Mouse (Mus musculus) mature B cell (primary cell): ENCODE results near the gene Sdk2.

ENCODE experiments used
- in situ Hi-C: fragments of 300-500 bp; cut with MboI; formaldehyde crosslinking; loops from 2 replicates; pipeline ENCODE4 v1.14.3; 2019

The Sdk2 gene

DNA sequence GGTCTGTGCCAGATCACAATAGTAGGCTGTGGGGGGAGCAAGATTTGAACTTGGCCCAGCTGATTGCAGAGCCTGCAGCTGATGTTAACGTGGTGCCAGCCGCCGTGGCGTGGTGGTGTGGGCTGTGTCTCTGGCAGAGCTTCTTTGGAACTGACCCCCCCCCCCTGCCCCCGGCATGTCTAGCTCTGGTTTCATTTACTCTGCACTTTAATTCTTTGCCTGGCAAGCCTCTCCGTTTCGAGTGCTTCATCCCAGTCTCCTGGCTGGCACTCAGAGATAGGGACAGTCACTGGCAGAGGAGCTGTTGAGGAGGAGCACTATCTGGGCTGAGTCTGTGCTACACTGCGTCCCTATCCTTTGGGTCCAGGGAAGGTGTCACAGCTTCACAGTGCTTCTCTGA lies 75.0 kb downstream of the Sdk2 start:
- in situ Hi-C loops = no loop called here

DNA sequence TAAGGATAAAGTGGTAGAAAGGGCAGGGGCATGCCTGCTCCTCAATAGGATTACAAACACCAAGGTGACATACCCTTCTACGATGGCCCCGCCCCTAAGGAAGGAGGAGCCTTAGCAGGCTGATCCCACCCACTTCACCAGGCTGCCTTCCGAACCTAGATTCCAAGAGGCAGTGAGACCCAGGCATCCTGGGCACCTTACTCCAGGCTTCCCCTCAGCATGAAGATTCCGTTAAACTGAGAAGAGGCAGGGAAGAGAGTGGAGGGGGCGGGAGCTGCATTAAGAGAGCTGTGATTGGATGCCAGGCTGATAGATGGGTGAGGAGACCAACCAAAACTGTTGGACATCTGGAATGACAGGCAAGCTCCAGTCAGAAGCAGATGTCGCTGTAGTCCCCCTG lies 76.4 kb downstream of the Sdk2 start:
- in situ Hi-C loops = no loop called here

DNA sequence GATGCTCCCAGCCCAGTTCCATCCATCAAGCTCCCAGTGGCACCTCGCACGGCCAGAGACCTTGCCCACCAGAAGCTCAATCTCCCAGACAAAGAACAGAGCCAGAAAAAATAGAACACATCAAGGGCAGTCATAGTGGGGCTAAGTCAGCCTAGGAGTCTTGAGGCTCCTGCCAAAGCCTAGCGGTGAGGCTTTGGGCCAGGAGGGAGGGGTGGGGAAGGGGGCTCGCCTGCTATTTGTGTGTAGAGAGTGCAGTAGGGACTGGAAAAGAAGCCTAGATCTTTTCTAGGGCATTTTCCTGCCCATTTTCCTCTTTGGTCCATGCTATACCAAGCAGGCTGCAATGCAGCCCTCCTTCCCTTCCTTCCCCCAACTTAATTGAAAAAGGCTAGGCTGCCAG lies 76.8 kb downstream of the Sdk2 start:
- in situ Hi-C loops = no loop called here

DNA sequence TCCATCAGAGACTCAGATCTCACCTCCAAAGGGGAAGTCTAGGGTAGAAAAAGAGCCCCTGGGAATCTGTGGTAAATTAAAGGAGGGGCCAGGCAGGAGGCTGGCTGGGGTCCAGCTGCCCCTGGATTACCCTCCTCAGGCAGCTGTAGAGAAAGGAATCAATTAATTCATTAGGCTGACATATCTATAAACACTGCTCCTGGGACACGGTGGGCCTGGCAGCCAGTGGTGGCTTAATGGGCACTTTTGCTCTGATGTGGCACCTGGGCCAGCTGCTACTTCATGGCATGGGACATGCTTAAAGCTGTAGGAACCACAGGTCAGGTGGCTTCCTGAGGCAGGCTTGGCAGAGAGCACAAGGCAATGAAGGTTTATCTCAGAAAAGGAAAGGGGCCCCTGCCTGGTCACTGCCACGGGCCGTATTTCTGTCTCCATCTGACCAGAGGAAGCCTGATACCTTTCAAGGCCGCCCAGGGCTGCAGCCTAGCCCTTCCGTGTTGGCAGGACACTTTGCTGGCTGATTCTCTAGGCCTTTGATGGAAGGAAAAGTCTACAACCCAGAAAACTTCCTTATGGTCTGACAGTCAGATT lies 80.9 kb downstream of the Sdk2 start:
- in situ Hi-C loops = no loop called here

DNA sequence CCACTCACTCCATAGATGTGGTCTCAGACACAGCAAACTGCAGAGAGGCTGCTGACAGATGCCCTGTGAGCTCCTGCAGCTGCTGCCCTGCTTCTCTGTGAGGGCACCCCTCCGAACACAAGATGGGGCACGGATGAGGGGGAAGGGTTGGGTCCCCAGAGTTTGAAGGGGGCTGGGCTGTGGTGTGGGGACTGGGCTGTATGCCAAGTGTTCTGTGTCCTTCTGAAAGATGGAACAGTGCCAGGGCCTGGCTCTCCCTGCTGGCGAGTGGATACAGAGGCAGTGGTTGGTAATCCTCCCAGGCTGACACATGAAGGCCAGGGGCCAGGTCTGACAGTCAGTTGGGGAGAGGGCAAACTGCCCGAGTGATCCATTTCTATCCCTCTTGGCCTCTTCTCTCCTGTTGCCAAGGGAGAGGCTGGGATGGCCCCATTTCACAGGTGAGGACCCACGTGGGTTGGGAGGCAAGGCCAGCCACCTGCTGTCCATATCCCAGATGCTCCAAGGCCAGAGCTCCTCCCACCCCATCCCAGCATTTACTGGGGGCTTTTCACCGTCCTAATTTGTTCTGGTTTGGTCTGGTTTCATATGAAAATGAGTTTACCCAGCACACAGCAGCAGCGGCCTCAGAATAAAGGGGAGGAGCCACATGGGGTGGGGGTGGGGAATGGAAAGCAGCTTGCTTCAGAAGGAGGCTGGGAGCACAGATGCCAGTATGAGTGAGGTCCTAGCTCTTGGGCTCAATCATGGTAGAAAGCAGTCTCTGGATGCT lies 84.9 kb downstream of the Sdk2 start:
- in situ Hi-C loops = no loop called here

DNA sequence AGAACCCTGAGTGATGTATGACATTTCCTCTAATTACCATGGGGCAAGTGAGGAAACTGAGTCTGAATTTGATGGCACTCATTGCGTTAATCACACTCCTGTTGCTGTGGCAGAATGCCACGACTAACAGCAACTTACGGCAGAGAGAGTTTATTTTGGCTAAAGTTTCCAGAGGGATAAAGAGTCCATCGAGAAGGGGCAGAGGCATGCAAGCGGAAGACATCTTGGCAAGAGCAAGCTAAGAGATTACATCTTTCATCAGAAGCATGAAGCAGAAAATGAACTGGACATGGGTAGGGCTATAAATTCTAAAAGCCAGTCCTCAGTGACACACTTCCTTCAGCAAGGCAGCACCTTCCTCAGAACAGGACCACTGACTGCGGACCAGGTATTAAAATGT lies 85.8 kb downstream of the Sdk2 start:
- in situ Hi-C loops = no loop called here

DNA sequence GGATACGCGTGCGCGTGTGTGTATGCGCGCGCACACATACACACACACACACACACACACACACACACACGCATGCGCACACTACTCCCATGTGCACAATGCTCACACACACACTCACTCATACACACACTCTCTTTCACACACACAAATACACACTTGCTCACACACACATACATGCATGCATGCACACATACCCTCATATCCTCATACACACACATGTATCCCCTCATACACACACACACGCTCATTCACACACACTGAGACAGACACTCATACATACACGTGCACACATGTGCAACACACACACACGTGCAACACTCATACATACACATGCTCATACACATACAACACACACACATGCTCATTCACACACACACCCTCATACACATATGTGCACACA lies 88.5 kb downstream of the Sdk2 start:
- in situ Hi-C loops = no loop called here

DNA sequence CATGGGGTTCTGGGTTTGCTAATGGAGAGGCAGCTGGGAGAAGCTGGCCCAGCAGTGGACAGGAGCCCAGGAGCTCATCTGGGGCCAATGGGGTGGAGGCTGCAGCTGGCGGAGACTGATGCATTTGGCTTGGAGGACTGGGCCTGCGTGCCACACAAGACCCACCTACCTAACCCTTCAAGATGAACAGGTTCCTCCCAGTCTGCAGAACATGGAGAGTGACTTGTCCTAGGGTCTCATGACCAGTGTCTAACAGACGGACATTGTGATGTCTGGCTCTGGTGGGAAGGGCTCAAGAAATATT lies 91.2 kb downstream of the Sdk2 start:
- in situ Hi-C loops = no loop called here

DNA sequence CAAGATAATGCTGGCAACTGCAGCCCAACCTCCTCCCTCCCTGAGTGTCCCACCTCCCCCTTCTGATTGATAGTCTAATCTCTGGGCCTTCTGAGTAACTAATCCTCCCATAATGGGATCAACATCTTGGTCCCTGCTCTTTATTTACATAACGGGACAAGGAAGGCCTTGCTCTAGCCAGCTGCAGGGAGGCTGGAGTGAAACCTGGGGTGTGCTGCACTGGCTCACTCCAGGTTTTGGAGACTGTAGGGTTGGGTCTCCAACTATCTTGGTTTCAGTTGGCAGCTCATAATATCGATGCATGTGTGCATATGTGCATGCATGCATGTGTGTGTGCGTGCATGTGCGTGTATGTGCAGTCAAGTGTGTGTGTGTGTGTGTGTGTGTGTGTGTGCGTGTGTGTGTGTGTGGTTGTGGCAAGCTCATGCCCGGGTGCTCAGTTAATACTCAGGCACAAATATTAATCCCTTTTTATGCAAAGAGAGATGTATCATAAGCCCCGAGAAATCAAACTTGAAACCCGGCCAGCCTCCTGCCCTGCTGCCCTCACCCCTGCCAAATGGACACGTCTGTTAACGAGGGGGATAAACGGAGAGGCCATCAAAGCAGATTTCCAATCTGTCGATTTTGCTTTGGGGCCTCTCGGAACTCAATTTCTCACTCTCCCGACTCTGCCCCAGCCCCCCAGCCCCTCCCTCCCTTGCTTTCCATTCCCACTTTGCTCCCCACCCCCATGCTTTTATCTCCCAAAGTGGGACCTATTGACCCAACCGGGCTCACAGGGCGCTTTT lies 91.8 kb downstream of the Sdk2 start:
- in situ Hi-C loops = no loop called here

DNA sequence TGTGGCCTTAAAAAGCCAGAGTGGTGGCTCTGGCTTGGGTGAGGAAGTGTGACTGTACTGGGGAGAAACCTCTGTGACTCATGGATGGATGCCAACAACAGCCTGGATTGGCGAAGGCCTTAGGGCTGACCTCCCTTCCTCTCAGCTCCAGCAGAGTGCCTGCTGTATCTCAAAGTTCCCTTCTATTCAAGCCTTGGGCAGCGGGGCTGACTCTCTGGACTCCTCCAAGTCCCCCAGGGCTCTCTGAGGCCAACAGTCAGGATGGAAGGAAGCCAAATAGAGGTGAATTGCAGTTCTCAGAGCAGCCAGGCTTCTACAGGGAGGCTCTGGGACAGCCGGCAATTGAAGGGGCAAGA lies 94.4 kb downstream of the Sdk2 start:
- in situ Hi-C loops = no loop called here

DNA sequence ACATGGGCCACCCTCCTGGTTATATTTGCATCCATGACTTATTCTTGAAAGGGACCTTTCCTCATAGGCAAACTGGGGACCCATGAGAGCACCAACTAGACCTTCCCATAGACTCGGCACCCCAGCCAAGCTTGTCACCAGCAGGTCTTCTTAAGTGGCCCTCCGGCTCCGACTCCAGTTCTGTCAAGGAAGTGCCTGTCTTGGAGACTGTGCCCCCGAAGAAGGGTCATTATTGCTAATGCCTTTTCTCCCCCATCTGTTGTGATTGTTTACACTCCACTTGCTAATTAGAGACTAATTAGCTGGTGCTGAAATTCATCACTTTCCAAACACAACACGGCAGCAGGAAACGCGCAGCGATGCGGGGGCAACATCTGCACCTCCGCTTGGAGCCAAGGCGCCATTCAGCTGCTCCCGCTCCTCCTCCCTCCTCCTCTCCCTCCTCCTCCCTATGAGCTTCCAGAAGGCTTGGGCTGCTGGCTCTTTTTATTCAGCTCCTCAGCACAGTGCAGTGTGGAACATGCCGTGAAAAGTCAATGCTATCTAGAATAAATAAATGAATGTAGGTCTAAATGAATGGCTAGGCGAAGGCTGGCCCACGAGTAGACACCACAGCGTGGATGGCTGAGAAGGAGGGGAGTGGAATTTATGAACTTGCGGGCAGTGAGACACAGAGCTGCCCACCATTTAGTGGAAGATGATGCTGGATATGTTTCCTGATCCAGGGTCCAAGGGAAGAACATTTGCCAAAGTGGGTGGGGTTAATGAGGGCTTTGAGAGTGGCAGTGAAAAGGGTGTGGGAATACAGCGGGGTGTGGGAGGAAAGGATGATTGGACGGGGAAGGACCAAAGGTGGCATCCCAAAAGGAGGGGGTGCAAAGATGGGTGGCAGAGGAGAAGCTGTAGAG lies 95.0 kb downstream of the Sdk2 start:
- in situ Hi-C loops = no loop called here

DNA sequence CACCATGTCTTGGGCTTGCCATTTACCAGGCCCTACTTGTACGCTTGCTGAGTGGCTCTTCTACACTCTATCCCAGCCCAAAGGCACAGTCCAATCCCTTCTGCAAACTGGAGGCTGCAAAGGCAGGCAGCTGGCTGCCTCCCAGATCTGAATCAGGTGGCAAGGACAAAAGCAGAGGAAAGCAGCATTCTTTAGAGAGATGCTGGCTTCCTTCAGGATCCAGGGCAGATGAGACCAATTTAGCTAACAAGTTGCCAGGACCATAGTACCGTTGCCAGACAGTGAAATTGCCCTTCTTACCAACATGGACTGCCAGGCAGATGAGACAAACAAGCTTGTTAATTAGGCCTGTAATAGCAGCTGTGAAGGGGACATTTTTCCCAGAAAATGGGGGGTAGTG lies 96.8 kb downstream of the Sdk2 start:
- in situ Hi-C loops = no loop called here

DNA sequence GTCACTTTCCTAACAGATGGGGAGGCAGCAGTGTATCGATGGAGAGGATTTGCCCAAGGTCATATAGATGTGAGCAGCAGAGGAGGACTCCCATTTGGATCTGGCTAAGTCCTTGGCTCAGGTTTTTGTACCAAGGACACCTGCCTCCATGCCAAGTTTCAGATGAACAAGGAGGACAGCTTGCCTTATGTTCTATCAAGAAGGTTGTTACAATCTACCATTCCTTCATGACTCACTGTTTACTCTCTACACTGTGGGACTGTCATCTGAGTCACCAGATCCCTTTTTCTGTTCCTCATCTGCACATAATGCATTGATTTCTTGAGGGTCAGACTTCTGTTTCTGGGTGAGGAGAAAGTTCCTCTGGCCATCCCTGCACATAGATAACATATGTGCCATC lies 101.6 kb downstream of the Sdk2 start:
- in situ Hi-C loops = no loop called here

DNA sequence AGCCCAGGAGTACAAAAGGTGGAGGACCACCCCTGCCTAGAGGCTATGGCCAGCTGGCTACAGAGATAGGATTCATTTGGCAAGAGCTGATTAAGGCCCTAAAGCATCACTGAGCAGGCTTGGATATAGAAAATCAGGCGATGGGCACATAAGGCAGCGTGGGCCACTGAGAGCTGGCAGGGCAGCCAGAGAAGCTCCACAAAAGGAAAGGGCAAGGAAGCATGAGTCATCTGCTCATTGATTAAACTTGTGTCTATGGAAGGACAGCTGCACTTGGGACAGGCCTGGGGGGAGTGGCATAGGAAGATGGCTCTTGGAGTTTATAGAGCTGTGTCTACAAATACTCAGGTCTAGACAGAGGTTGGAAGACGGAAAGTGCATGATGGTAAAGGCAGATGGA lies 104.1 kb downstream of the Sdk2 start:
- in situ Hi-C loops = no loop called here

DNA sequence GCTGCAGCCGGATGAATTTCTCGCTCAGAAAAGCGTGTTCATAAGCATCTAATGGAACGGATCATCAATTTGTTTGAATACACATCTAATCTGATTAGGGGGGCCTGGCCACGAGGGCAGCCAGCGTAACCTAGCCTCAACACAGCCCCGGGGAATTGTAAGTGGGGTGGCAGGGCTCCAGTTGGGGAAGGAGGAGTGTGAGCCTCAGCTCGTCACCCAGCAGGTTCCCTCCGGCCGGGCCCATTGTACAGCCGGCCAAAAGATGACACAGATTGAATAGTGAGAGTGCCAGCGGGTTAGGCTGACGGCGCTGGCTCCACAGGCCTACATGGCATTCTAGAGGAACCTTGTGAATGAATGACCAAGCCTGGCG lies 115.2 kb downstream of the Sdk2 start:
- in situ Hi-C loops = no loop called here

DNA sequence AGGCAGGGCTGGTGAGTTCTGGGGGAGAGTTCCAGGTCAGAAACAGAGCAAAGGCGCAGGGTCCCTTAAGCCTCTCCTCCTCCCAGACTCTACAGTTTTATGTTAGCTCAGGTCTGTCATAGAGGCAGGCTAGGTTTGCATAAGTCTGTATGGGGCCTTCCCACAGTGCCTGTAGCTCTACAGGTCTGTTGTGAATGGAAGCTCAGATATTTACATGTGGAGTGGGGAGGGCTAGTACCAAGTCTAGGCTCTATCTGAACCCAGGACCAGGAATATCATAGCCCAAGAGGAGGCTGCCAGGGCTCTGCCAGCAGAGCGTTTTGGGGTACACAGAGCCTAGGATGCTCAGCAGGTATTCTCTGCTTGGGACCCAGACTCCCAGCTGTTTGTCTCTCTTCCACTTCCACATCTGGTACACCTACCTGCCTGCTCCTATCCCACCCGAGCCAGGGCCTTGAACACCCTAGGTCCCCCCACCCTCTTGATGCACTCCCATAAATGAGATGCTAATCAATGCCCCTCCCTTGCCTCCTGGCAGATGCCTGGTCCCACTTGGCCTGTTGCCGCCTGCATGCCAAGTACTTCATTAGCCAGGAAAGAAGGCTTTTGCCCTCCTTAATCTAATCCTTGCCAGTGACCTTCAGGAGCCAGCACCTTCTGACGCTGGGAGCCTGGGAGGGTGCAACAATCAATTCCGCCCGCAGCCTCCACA lies 115.8 kb downstream of the Sdk2 start:
- in situ Hi-C loops = no loop called here

DNA sequence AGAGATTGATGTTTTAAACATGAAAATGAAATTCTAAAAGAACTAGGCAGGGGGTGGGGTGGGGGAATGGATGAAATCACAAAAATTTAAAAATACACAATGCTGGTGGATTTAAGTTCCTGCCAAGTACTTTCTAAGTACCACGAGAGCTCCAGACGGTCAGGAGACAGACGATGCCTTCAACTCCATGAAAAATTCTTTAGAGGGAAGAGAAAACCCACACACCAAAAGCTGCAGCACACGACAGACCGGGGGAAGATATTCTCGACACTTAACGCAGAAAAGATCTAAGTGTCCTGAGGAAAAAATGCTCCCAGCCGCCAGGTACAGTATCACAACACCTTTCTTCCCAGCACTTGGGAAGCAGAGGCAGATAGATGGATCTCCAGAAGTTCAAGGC lies 118.2 kb downstream of the Sdk2 start:
- in situ Hi-C loops = no loop called here

DNA sequence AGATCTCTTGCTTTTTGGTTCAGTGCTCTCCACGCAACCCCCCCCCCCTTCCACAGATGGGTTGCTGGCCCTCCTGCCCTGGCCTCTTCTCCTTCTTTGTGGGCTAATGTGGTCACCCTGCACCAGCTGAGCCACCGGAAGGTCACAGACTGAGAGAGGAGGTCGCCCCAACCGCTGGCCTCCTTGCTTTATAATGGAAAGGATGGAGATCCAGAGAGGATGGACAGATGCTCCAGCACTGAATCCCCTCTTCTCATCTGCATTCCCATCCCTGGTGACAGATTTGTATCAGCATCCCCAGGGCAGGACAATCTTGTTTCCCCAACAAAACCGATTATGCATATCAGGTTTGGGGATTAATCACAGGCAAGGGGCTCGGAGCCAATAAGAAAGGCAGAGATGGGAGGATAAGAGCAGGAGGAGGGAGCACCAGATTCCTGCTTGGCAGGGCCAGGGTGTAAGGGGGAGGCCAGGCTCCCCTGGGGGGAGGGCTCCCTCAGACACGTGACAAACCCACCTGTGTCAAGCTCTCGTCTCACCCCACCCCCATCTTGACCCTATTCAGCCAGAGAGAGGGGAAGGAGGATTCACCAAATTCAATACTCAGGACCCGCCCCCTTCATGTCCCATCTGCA lies 124.6 kb downstream of the Sdk2 start:
- in situ Hi-C loops = no loop called here

DNA sequence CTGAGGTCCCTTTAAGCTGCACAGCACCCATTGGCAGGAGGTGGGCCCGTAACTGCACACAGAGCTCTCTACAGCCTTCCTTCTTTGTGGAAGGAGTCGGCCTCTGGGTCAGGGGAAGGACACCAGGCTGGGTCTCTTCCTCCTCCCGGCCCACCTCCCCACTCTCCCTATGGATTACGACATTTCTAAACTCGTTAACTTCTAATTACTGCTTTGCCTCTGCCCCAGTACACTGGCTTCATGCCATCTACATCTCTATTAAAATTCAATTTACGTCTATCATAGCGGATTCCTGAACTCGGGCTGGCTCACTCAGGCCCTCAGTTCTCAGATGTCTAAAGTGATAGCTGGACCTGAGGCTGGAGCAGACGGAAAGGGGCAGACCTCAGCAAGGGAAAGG lies 133.2 kb downstream of the Sdk2 start:
- in situ Hi-C loops = no loop called here

DNA sequence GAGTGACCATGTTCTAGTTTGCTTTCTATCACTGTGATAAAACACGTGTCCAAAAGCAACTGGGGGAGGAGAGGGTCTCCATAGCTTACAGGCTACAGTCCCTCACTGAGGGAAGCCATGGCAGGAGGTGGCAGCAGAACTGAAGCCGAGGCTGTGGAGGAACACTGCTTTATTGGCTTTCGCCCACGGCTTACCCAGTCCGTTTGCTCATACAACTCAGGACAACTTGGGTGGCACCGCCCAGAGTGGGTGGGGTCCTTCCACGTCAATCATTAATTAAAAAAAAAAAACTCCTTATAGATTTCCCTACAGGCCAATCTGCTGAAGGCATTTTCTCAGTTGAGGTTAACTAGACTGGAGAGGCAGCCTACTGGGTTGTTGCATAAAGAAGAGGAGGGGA lies 133.9 kb downstream of the Sdk2 start:
- in situ Hi-C loops = no loop called here

DNA sequence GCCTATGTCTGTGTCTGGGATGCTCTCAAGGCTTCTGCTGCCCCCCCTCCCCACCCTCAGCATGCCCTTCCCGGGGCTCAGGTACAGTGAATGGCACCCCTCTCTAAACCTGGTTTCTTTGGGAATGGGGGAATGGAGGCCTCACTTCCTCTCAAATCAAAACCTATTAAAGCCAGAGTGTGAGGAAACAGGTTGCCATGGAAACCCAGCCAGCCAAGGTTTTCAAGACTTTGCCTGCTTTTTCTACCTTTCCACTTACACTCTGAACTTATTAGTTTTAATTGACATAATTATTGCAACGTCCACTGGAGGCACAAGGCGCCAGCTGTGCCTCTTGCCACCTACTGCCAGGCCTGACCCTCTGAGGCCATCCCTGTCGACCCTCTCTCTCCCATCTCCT lies 135.1 kb downstream of the Sdk2 start:
- in situ Hi-C loops = no loop called here
